Mouse (Mus musculus): Measurements from ENCODE around the gene Gm5244. TPM values are rescaled to one million over a fixed set of nuclear protein-coding genes. Genes with fewer than 3 reads are reported as not detected.

Gene Gm5244
- polyA plus RNA-seq, 1 experiment from 2014 or later = not detected

GRCm38 (mm10) chr19:12812644-12813364 is 33.7 kb upstream of the Gm5244 start:
- Histone ChIP-seq H3K27me3 (ENCODE audit: control insufficient read depth, insufficient read depth, low read length) (no peaks in the 10 kb centered on the region), H3K36me3 (ENCODE audit: control insufficient read depth, insufficient read depth, low read length) (no peaks in the 10 kb centered on the region), H3K9me3 (ENCODE audit: control insufficient read depth, low read length) (no peaks in the 10 kb centered on the region), H3K4me3 (ENCODE audit: low read depth, low read length) (no peak overlapping the region), H3K9ac (ENCODE audit: low read length) (no peak overlapping the region), H3K4me2 (no peak overlapping the region), H3K27ac (ENCODE audit: low read depth, low read length) (no peak overlapping the region), H3K4me1 (ENCODE audit: control insufficient read depth, insufficient read depth, low read length) (no peaks in the 10 kb centered on the region)
- DNase-seq (ENCODE audit: low spot score, missing footprints) (no peak), ATAC-seq (ENCODE audit: low FRiP score) (no peak)
- WGBS = 59% methylated on average over 1 of the region's 1 CpGs

- WGBS = 87% methylated on average over 1 of the region's 1 CpGs
- no peaks in the 10 kb centered on the region for H3K27me3 ChIP-seq (ENCODE audit: control insufficient read depth, insufficient read depth, low read length)
- H3K9me3 ChIP-seq (ENCODE audit: control insufficient read depth, low read length) = no peaks in the 10 kb centered on the region
- no peak overlapping the region for H3K4me3 ChIP-seq (ENCODE audit: low read depth, low read length)
- H3K27ac ChIP-seq (ENCODE audit: low read depth, low read length) = no peak overlapping the region
- no peak overlapping the region for H3K9ac ChIP-seq (ENCODE audit: low read length)
- no peak overlapping the region for H3K4me2 ChIP-seq
- no peaks in the 10 kb centered on the region for H3K36me3 ChIP-seq (ENCODE audit: control insufficient read depth, insufficient read depth, low read length)
- H3K4me1 ChIP-seq (ENCODE audit: control insufficient read depth, insufficient read depth, low read length) = no peaks in the 10 kb centered on the region
- no peak for DNase-seq (ENCODE audit: low spot score, missing footprints)
- ATAC-seq (ENCODE audit: low FRiP score) = no peak
Measured at GRCm38 (mm10) chr19:12813883-12814282, 32.6 kb upstream of the Gm5244 start.

- H3K36me3 ChIP-seq (ENCODE audit: control insufficient read depth, insufficient read depth, low read length) = no peaks in the 10 kb centered on the region
- ATAC-seq (ENCODE audit: low FRiP score) (no peak), DNase-seq (ENCODE audit: low spot score, missing footprints) (no peak)
- H3K9me3 ChIP-seq (ENCODE audit: control insufficient read depth, low read length) = no peaks in the 10 kb centered on the region
- no peaks in the 10 kb centered on the region for H3K27me3 ChIP-seq (ENCODE audit: control insufficient read depth, insufficient read depth, low read length)
- no peak overlapping the region for H3K27ac ChIP-seq (ENCODE audit: low read depth, low read length)
- H3K4me2 ChIP-seq = no peak overlapping the region
- no peaks in the 10 kb centered on the region for H3K4me1 ChIP-seq (ENCODE audit: control insufficient read depth, insufficient read depth, low read length)
- no peak overlapping the region for H3K4me3 ChIP-seq (ENCODE audit: low read depth, low read length)
- H3K9ac ChIP-seq (ENCODE audit: low read length) = no peak overlapping the region
- 76% methylated on average over 1 of the region's 1 CpGs for WGBS
Measured at GRCm38 (mm10) chr19:12818507-12818906, 28.0 kb upstream of the Gm5244 start.

GRCm38 (mm10) chr19:12820383-12820782 is 26.1 kb upstream of the Gm5244 start:
- no peak overlapping the region for H3K4me3 ChIP-seq (ENCODE audit: low read depth, low read length)
- no peaks in the 10 kb centered on the region for H3K4me1 ChIP-seq (ENCODE audit: control insufficient read depth, insufficient read depth, low read length)
- ATAC-seq (ENCODE audit: low FRiP score) (no peak), DNase-seq (ENCODE audit: low spot score, missing footprints) (no peak)
- no peaks in the 10 kb centered on the region for H3K36me3 ChIP-seq (ENCODE audit: control insufficient read depth, insufficient read depth, low read length)
- no peak overlapping the region for H3K4me2 ChIP-seq
- no peak overlapping the region for H3K27ac ChIP-seq (ENCODE audit: low read depth, low read length)
- H3K9me3 ChIP-seq (ENCODE audit: control insufficient read depth, low read length) = no peaks in the 10 kb centered on the region
- no peaks in the 10 kb centered on the region for H3K27me3 ChIP-seq (ENCODE audit: control insufficient read depth, insufficient read depth, low read length)
- H3K9ac ChIP-seq (ENCODE audit: low read length) = no peak overlapping the region
- 41% methylated on average over 4 of the region's 4 CpGs for WGBS

GRCm38 (mm10) chr19:12824549-12824948 is 21.9 kb upstream of the Gm5244 start:
- ATAC-seq (ENCODE audit: low FRiP score) (no peak), DNase-seq (ENCODE audit: low spot score, missing footprints) (no peak)
- Histone ChIP-seq H3K4me3 (ENCODE audit: low read depth, low read length) (no peak overlapping the region), H3K27me3 (ENCODE audit: control insufficient read depth, insufficient read depth, low read length) (no peaks in the 10 kb centered on the region), H3K27ac (ENCODE audit: low read depth, low read length) (no peak overlapping the region), H3K4me1 (ENCODE audit: control insufficient read depth, insufficient read depth, low read length) (no peaks in the 10 kb centered on the region), H3K9me3 (ENCODE audit: control insufficient read depth, low read length) (no peaks in the 10 kb centered on the region), H3K36me3 (ENCODE audit: control insufficient read depth, insufficient read depth, low read length) (no peaks in the 10 kb centered on the region), H3K4me2 (no peak overlapping the region), H3K9ac (ENCODE audit: low read length) (no peak overlapping the region)
- 82% methylated on average over 4 of the region's 4 CpGs for WGBS

- Histone ChIP-seq H3K36me3 (ENCODE audit: control insufficient read depth, insufficient read depth, low read length) (no peaks in the 10 kb centered on the region), H3K4me2 (no peak overlapping the region), H3K9me3 (ENCODE audit: control insufficient read depth, low read length) (no peaks in the 10 kb centered on the region), H3K27me3 (ENCODE audit: control insufficient read depth, insufficient read depth, low read length) (no peaks in the 10 kb centered on the region), H3K27ac (ENCODE audit: low read depth, low read length) (no peak overlapping the region), H3K9ac (ENCODE audit: low read length) (no peak overlapping the region), H3K4me3 (ENCODE audit: low read depth, low read length) (no peak overlapping the region), H3K4me1 (ENCODE audit: control insufficient read depth, insufficient read depth, low read length) (no peaks in the 10 kb centered on the region)
- 76% methylated on average over 2 of the region's 2 CpGs for WGBS
- ATAC-seq (ENCODE audit: low FRiP score) (no peak), DNase-seq (ENCODE audit: low spot score, missing footprints) (no peak)
Measured at GRCm38 (mm10) chr19:12830823-12831430, 15.6 kb upstream of the Gm5244 start.

GRCm38 (mm10) chr19:12831559-12831958 is 14.9 kb upstream of the Gm5244 start:
- ATAC-seq (ENCODE audit: low FRiP score) (no peak), DNase-seq (ENCODE audit: low spot score, missing footprints) (no peak)
- H3K4me2 ChIP-seq = no peak overlapping the region
- H3K9ac ChIP-seq (ENCODE audit: low read length) = no peak overlapping the region
- no peaks in the 10 kb centered on the region for H3K9me3 ChIP-seq (ENCODE audit: control insufficient read depth, low read length)
- no peaks in the 10 kb centered on the region for H3K27me3 ChIP-seq (ENCODE audit: control insufficient read depth, insufficient read depth, low read length)
- no peaks in the 10 kb centered on the region for H3K4me1 ChIP-seq (ENCODE audit: control insufficient read depth, insufficient read depth, low read length)
- no peaks in the 10 kb centered on the region for H3K36me3 ChIP-seq (ENCODE audit: control insufficient read depth, insufficient read depth, low read length)
- H3K27ac ChIP-seq (ENCODE audit: low read depth, low read length) = no peak overlapping the region
- WGBS = 74% methylated on average over 1 of the region's 1 CpGs
- H3K4me3 ChIP-seq (ENCODE audit: low read depth, low read length) = no peak overlapping the region

GRCm38 (mm10) chr19:12833625-12834024 is 12.9 kb upstream of the Gm5244 start:
- 85% methylated on average over 3 of the region's 3 CpGs for WGBS
- no peaks in the 10 kb centered on the region for H3K36me3 ChIP-seq (ENCODE audit: control insufficient read depth, insufficient read depth, low read length)
- no peak overlapping the region for H3K9ac ChIP-seq (ENCODE audit: low read length)
- H3K27ac ChIP-seq (ENCODE audit: low read depth, low read length) = no peak overlapping the region
- no peak for DNase-seq (ENCODE audit: low spot score, missing footprints)
- no peak overlapping the region for H3K4me3 ChIP-seq (ENCODE audit: low read depth, low read length)
- no peaks in the 10 kb centered on the region for H3K4me1 ChIP-seq (ENCODE audit: control insufficient read depth, insufficient read depth, low read length)
- ATAC-seq (ENCODE audit: low FRiP score) = no peak
- H3K9me3 ChIP-seq (ENCODE audit: control insufficient read depth, low read length) = no peaks in the 10 kb centered on the region
- no peak overlapping the region for H3K4me2 ChIP-seq
- H3K27me3 ChIP-seq (ENCODE audit: control insufficient read depth, insufficient read depth, low read length) = no peaks in the 10 kb centered on the region

GRCm38 (mm10) chr19:12838507-12838906 is 8.0 kb upstream of the Gm5244 start:
- Histone ChIP-seq H3K4me2 (no peak overlapping the region), H3K4me3 (ENCODE audit: low read depth, low read length) (no peak overlapping the region), H3K9me3 (ENCODE audit: control insufficient read depth, low read length) (no peaks in the 10 kb centered on the region), H3K4me1 (ENCODE audit: control insufficient read depth, insufficient read depth, low read length) (no peaks in the 10 kb centered on the region), H3K36me3 (ENCODE audit: control insufficient read depth, insufficient read depth, low read length) (no peaks in the 10 kb centered on the region), H3K9ac (ENCODE audit: low read length) (no peak overlapping the region), H3K27ac (ENCODE audit: low read depth, low read length) (no peak overlapping the region), H3K27me3 (ENCODE audit: control insufficient read depth, insufficient read depth, low read length) (no peaks in the 10 kb centered on the region)
- WGBS = 74% methylated on average over 1 of the region's 1 CpGs
- ATAC-seq (ENCODE audit: low FRiP score) (no peak), DNase-seq (ENCODE audit: low spot score, missing footprints) (no peak)
